Mouse (Mus musculus) liver, adult 2 months (tissue): ENCODE data around the gene Rai14. TPM values are rescaled to one million over a fixed set of nuclear protein-coding genes. Genes with fewer than 3 reads are reported as not detected.

Experiments used
- DNase-seq: peaks from one replicate; pipeline ENCODE4 v3.0.0-alpha.2; 2011; ENCODE audit warnings: low read depth, low spot score; ENCODE audit errors: extremely low read depth
- H3K27ac ChIP-seq: fragments of 200-500 bp; replicated peaks from 2 replicates; pipeline ENCODE4 v1.5.1; 2012; ENCODE audit warnings: low read depth, mild to moderate bottlenecking, control low read depth, inconsistent platforms, low read length; ENCODE audit not compliant: insufficient read depth
- H3K27me3 ChIP-seq: fragments of 200-500 bp; 2 replicates; pipeline ENCODE4 v1.6.1; 2012; ENCODE audit warnings: mild to moderate bottlenecking, moderate library complexity, low read length, inconsistent platforms; ENCODE audit not compliant: control insufficient read depth, insufficient read depth
- H3K36me3 ChIP-seq: fragments of 200-500 bp; 2 replicates; pipeline ENCODE4 v1.6.1; 2012; ENCODE audit warnings: low read length, inconsistent platforms; ENCODE audit not compliant: control insufficient read depth, insufficient read depth
- H3K4me1 ChIP-seq: fragments of 200-500 bp; 2 replicates; pipeline ENCODE4 v1.6.1; 2011; ENCODE audit warnings: low read length; ENCODE audit not compliant: control insufficient read depth, insufficient read depth
- H3K4me3 ChIP-seq: fragments of 200-500 bp; 2 replicates; pipeline ENCODE4 v1.5.1; 2011; ENCODE audit warnings: low read depth, mild to moderate bottlenecking, control low read depth, low read length, moderate library complexity; ENCODE audit not compliant: insufficient read depth
- H3K79me2 ChIP-seq: fragments of 200-500 bp; 2 replicates; pipeline ENCODE4 v1.6.1; 2012; ENCODE audit warnings: inconsistent platforms, mild to moderate bottlenecking, low read length, moderate library complexity; ENCODE audit not compliant: control insufficient read depth, insufficient read depth
- H3K9ac ChIP-seq: fragments of 200-500 bp; 2 replicates; pipeline ENCODE4 v1.6.1; 2012; ENCODE audit warnings: low read depth, mild to moderate bottlenecking, control low read depth, inconsistent platforms, low read length
- CTCF ChIP-seq: fragments of 200-500 bp; IDR thresholded peaks from 2 replicates; pipeline ENCODE4 v1.5.1; 2011; ENCODE audit warnings: low read depth, low read length, control low read depth
- POLR2A ChIP-seq: fragments of 200-500 bp; IDR thresholded peaks from 2 replicates; pipeline ENCODE4 v1.6.1; 2011; ENCODE audit warnings: low read length, control low read depth; ENCODE audit not compliant: insufficient read depth; ENCODE audit errors: extremely low read depth
- WGBS: fragments of 180-500 bp; shearing (Covaris S2); methylation state at CpG from one replicate; pipeline ENCODE4 v1.1.7; 2018; 5-methylcytosine and 5-hydroxymethylcytosine counted together
- polyA plus RNA-seq: library from polyadenylated mRNA; depleted of rRNA; stranded (reverse); fragments of >200 nt; gene quantifications from 2 replicates; pipeline ENCODE4 v1.2.3, GENCODE M21; 2012
- total RNA-seq: library from RNA; depleted of rRNA; stranded (reverse); fragments of >200 nt; gene quantifications from 2 replicates; pipeline ENCODE4 v1.2.3, GENCODE M21; 2014

The Rai14 gene
- total and polyA plus RNA-seq, 2 experiments, result 3.4 to 12.4 TPM

- Histone ChIP-seq H3K9ac (no peak overlapping the region), H3K27me3 (no peaks in the 10 kb centered on the region), H3K36me3 (no peaks in the 10 kb centered on the region), H3K27ac (no peak overlapping the region), H3K4me3 (no peak overlapping the region), H3K4me1 (peaks cover 17% of the 10 kb centered on the region), H3K79me2 (peaks cover 10% of the 10 kb centered on the region; the same call in 1 of the 2 replicates)
- DNase-seq, result peak; percentile 65
- WGBS, result 57% methylated on average over 16 of the region's 16 CpGs
- TF ChIP-seq POLR2A (no peak), CTCF (no peak)
These were observed 86.1 kb downstream of the Rai14 start for GRCm38 (mm10) chr15:10628131-10628979.

GRCm38 (mm10) chr15:10623571-10624227 is 90.7 kb downstream of the Rai14 start:
- no peaks in the 10 kb centered on the region for H3K27me3 ChIP-seq
- peaks cover 2% of the 10 kb centered on the region; the same call in 1 of the 2 replicates for H3K36me3 ChIP-seq
- peaks cover 15% of the 10 kb centered on the region; the same call in 1 of the 2 replicates for H3K79me2 ChIP-seq
- H3K4me3 ChIP-seq, result no peak overlapping the region
- H3K9ac ChIP-seq, result no peak overlapping the region
- peak; percentile 96 for DNase-seq
- TF ChIP-seq POLR2A (no peak), CTCF (peak; percentile 23)
- H3K27ac ChIP-seq, result peak overlapping the region; percentile 47
- 10% methylated on average over 10 of the region's 10 CpGs for WGBS
- H3K4me1 ChIP-seq, result peaks cover 16% of the 10 kb centered on the region

GRCm38 (mm10) chr15:10621194-10621593 is 93.2 kb downstream of the Rai14 start:
- no peaks in the 10 kb centered on the region for H3K27me3 ChIP-seq
- no peak overlapping the region for H3K27ac ChIP-seq
- H3K36me3 ChIP-seq, result peaks cover 3% of the 10 kb centered on the region; the same call in 1 of the 2 replicates
- WGBS, result 97% methylated on average over 8 of the region's 8 CpGs
- H3K4me1 ChIP-seq, result peaks cover 10% of the 10 kb centered on the region
- H3K4me3 ChIP-seq, result no peak overlapping the region
- DNase-seq, result no peak
- TF ChIP-seq POLR2A (no peak), CTCF (no peak)
- H3K79me2 ChIP-seq, result peaks cover 15% of the 10 kb centered on the region; the same call in 1 of the 2 replicates
- H3K9ac ChIP-seq, result no peak overlapping the region

DNA sequence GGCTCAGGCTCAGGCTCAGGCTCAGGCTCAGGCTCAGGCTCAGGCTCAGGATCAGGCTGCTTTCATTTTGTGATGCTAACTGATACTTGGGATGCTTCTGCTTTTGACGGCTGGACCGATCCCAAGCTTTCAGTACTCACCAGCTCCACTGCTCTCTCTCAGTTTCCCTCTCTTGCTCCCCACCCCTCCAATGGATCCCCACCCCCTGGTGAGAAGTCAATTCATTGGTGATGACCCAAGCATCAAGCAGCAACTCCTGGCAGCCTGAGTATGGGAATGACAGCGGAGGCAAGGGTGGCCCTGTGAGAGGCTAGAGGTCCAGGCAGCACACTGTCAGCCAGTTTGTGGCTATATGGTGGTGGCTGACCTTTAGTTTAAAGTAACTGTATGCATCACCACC is 94.7 kb downstream of the Rai14 start:
- H3K79me2 ChIP-seq, result peaks cover 9% of the 10 kb centered on the region; the same call in 1 of the 2 replicates
- H3K27me3 ChIP-seq, result no peaks in the 10 kb centered on the region
- no peak overlapping the region for H3K9ac ChIP-seq
- H3K27ac ChIP-seq, result no peak overlapping the region
- H3K4me3 ChIP-seq, result no peak overlapping the region
- 97% methylated on average over 3 of the region's 3 CpGs for WGBS
- H3K36me3 ChIP-seq, result peaks cover 3% of the 10 kb centered on the region; the same call in 1 of the 2 replicates
- peaks cover 9% of the 10 kb centered on the region for H3K4me1 ChIP-seq
- DNase-seq, result no peak
- TF ChIP-seq POLR2A, result no peak
- no peak for TF ChIP-seq CTCF

DNA sequence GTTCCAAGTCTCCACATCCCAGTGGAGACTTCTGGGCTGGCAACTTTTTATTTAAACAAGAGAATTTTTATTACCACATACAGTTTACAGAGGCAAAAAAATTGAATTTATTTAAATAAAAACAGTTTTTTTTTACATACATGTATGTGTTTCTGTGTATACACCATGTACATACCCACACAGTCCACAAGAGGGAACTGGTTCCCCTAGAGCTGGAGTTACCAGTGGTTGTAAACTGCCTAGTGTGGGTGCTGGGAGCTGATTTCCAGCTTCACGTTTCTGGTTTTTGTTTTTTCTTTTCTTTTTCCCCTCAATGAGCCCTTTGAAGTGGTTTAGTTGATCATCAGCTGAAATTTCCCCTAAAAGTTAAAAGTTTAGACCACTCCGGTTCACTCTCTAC is 96.1 kb downstream of the Rai14 start:
- TF ChIP-seq CTCF (no peak), POLR2A (no peak)
- 99% methylated on average over 2 of the region's 2 CpGs for WGBS
- Histone ChIP-seq H3K27ac (no peak overlapping the region), H3K27me3 (no peaks in the 10 kb centered on the region), H3K9ac (no peak overlapping the region), H3K36me3 (peaks cover 3% of the 10 kb centered on the region; the same call in 1 of the 2 replicates), H3K4me3 (no peak overlapping the region), H3K4me1 (peaks cover 4% of the 10 kb centered on the region), H3K79me2 (peaks cover 9% of the 10 kb centered on the region; the same call in 1 of the 2 replicates)
- no peak for DNase-seq

GRCm38 (mm10) chr15:10616001-10616400 is 98.4 kb downstream of the Rai14 start:
- H3K4me1 ChIP-seq, result no peaks in the 10 kb centered on the region
- peaks cover 3% of the 10 kb centered on the region; the same call in 1 of the 2 replicates for H3K36me3 ChIP-seq
- H3K79me2 ChIP-seq, result peaks cover 7% of the 10 kb centered on the region; the same call in 1 of the 2 replicates
- no peak overlapping the region for H3K27ac ChIP-seq
- H3K9ac ChIP-seq, result no peak overlapping the region
- H3K4me3 ChIP-seq, result no peak overlapping the region
- 78% methylated on average over 6 of the region's 6 CpGs for WGBS
- no peak for TF ChIP-seq POLR2A
- no peak for TF ChIP-seq CTCF
- peak; percentile 17 for DNase-seq
- no peaks in the 10 kb centered on the region for H3K27me3 ChIP-seq
